Mouse (Mus musculus) MEL (cell line): Measurements from ENCODE around the gene Grid1. TPM values are rescaled to one million over a fixed set of nuclear protein-coding genes. Genes with fewer than 3 reads are reported as not detected.

ENCODE experiments used
- DNase-seq: peaks from one replicate; pipeline ENCODE4 v3.0.0; 2011; ENCODE audit warnings: low read depth, low spot score
- H3K27ac ChIP-seq: 2 replicates; pipeline ENCODE4 v1.5.1; 2012; ENCODE audit warnings: low read depth, mild to moderate bottlenecking, control low read depth, low read length, moderate library complexity; ENCODE audit not compliant: control insufficient read depth
- H3K27me3 ChIP-seq, 2 experiments: fragments of 150-350 bp in 1 of 2; sonication (generic) in 1 of 2; 2 replicates each; pipeline ENCODE4 v1.6.1; 2012; ENCODE audit warnings: low read length in 2 of 2, mild to moderate bottlenecking in 2 of 2, improper control_type of control experiment in 1 of 2, moderate library complexity in 1 of 2; ENCODE audit not compliant: insufficient read depth in 2 of 2, control insufficient read depth in 1 of 2
- H3K36me3 ChIP-seq, 2 experiments: 2 replicates each; pipeline ENCODE4 v1.6.1; 2012 to 2014; ENCODE audit warnings: low read length in 2 of 2, improper control_type of control experiment in 1 of 2, inconsistent platforms in 1 of 2, mild to moderate bottlenecking in 1 of 2; ENCODE audit not compliant: insufficient read depth in 2 of 2, control insufficient read depth in 1 of 2
- H3K4me1 ChIP-seq, 2 experiments: fragments of 150-350 bp in 1 of 2; sonication (generic) in 1 of 2; 2 replicates each; pipeline ENCODE4 v1.6.1; 2012; ENCODE audit warnings: low read length in 2 of 2, improper control_type of control experiment in 1 of 2, mild to moderate bottlenecking in 1 of 2; ENCODE audit not compliant: insufficient read depth in 2 of 2, control insufficient read depth in 1 of 2
- H3K4me3 ChIP-seq, 2 experiments: fragments of 150-350 bp in 1 of 2; sonication (generic) in 1 of 2; 2 replicates each; pipeline ENCODE4 v1.5.1; 2012; ENCODE audit warnings: low read depth in 2 of 2, low read length in 2 of 2, mild to moderate bottlenecking in 2 of 2, moderate library complexity in 2 of 2, control low read depth in 1 of 2, improper control_type of control experiment in 1 of 2; ENCODE audit not compliant: control insufficient read depth in 1 of 2, insufficient read depth in 1 of 2
- H3K79me2 ChIP-seq: 2 replicates; pipeline ENCODE4 v1.6.1; 2012; ENCODE audit warnings: mild to moderate bottlenecking, low read length, moderate library complexity; ENCODE audit not compliant: control insufficient read depth, poor library complexity, insufficient read depth
- H3K9ac ChIP-seq: 2 replicates; pipeline ENCODE4 v1.6.1; 2012; ENCODE audit warnings: low read depth, mild to moderate bottlenecking, control low read depth, low read length, moderate library complexity; ENCODE audit not compliant: control insufficient read depth, poor library complexity, severe bottlenecking
- H3K9me3 ChIP-seq: fragments of 150-350 bp; sonication (generic); replicated peaks from 2 replicates; pipeline ENCODE4 v1.6.1; 2012; ENCODE audit warnings: mild to moderate bottlenecking, low read length, improper control_type of control experiment, moderate library complexity; ENCODE audit not compliant: insufficient read depth
- CTCF ChIP-seq, 3 experiments: IDR thresholded peaks in 2 of 3; conservative IDR thresholded peaks in 1 of 3; 2 replicates each; pipeline ENCODE4 v1.5.1; 2011 to 2012; ENCODE audit warnings: low read length in 3 of 3, low read depth in 2 of 3, mild to moderate bottlenecking in 2 of 3, improper control_type of control experiment in 1 of 3, inconsistent platforms in 1 of 3, mixed read lengths in 1 of 3, moderate library complexity in 1 of 3; ENCODE audit not compliant: control insufficient read depth in 1 of 3, insufficient read depth in 1 of 3, poor library complexity in 1 of 3, severe bottlenecking in 1 of 3
- ELF1 ChIP-seq: IDR thresholded peaks from 2 replicates; pipeline ENCODE4 v1.6.1; 2014; ENCODE audit warnings: low read depth, mild to moderate bottlenecking, inconsistent platforms, low read length, improper control_type of control experiment, moderate library complexity
- EP300 ChIP-seq, 2 experiments: IDR thresholded peaks; 2 replicates each; pipeline ENCODE4 v1.6.1; 2011; ENCODE audit warnings: improper control_type of control experiment in 2 of 2, low read length in 2 of 2, low read depth in 1 of 2, mild to moderate bottlenecking in 1 of 2
- ETS1 ChIP-seq: IDR thresholded peaks from 2 replicates; pipeline ENCODE4 v1.6.1; 2012; ENCODE audit warnings: low read depth, mild to moderate bottlenecking, inconsistent platforms, low read length, improper control_type of control experiment, moderate library complexity
- GATA1 ChIP-seq: IDR thresholded peaks from 2 replicates; pipeline ENCODE4 v1.6.1; 2011; ENCODE audit warnings: low read depth, low read length, improper control_type of control experiment
- HCFC1 ChIP-seq: IDR thresholded peaks from 2 replicates; pipeline ENCODE4 v1.6.1; 2012; ENCODE audit warnings: low read depth, mild to moderate bottlenecking, inconsistent platforms, low read length, improper control_type of control experiment, moderate library complexity
- MAFK ChIP-seq: IDR thresholded peaks from 2 replicates; pipeline ENCODE4 v1.6.1; 2011; ENCODE audit warnings: low read depth, mild to moderate bottlenecking, low read length, improper control_type of control experiment, borderline replicate concordance
- MAZ ChIP-seq: IDR thresholded peaks from 2 replicates; pipeline ENCODE4 v1.6.1; 2012; ENCODE audit warnings: low read depth, mild to moderate bottlenecking, inconsistent platforms, low read length, improper control_type of control experiment
- MYC ChIP-seq: IDR thresholded peaks from 2 replicates; pipeline ENCODE4 v1.6.1; 2011; ENCODE audit warnings: low read depth, mild to moderate bottlenecking, low read length, improper control_type of control experiment, moderate library complexity
- POLR2A ChIP-seq, 2 experiments: IDR thresholded peaks; 2 replicates each; pipeline ENCODE4 v1.6.1; 2011 to 2012; ENCODE audit warnings: low read length in 2 of 2, mild to moderate bottlenecking in 2 of 2, control low read depth in 1 of 2, improper control_type of control experiment in 1 of 2, low read depth in 1 of 2, moderate library complexity in 1 of 2; ENCODE audit not compliant: control insufficient read depth in 1 of 2, insufficient read depth in 1 of 2, poor library complexity in 1 of 2
- POLR2AphosphoS5 ChIP-seq: IDR thresholded peaks from 2 replicates; pipeline ENCODE4 v1.6.1; 2012; ENCODE audit warnings: low read depth, borderline replicate concordance, mild to moderate bottlenecking, inconsistent platforms, low read length, moderate library complexity, mixed read lengths
- RAD21 ChIP-seq: IDR thresholded peaks from 2 replicates; pipeline ENCODE4 v1.6.1; 2011; ENCODE audit warnings: mild to moderate bottlenecking, low read depth, low read length, improper control_type of control experiment
- RCOR1 ChIP-seq: IDR thresholded peaks from 2 replicates; pipeline ENCODE4 v1.6.1; 2012; ENCODE audit warnings: low read depth, mild to moderate bottlenecking, inconsistent platforms, low read length, improper control_type of control experiment
- SIN3A ChIP-seq: IDR thresholded peaks from 2 replicates; pipeline ENCODE4 v1.6.1; 2012; ENCODE audit warnings: low read length, improper control_type of control experiment, inconsistent platforms
- TBP ChIP-seq: IDR thresholded peaks from 2 replicates; pipeline ENCODE4 v1.8.0; 2011; ENCODE audit warnings: low read depth, low read length, improper control_type of control experiment
- UBTF ChIP-seq: IDR thresholded peaks from 2 replicates; pipeline ENCODE4 v1.6.1; 2012; ENCODE audit warnings: low read depth, mild to moderate bottlenecking, inconsistent platforms, low read length, improper control_type of control experiment, moderate library complexity, borderline replicate concordance; ENCODE audit not compliant: insufficient read depth
- USF1 ChIP-seq: IDR thresholded peaks from 2 replicates; pipeline ENCODE4 v1.6.1; 2014; ENCODE audit warnings: low read depth, mild to moderate bottlenecking, inconsistent platforms, low read length, improper control_type of control experiment, moderate library complexity
- ZNF384 ChIP-seq: IDR thresholded peaks from 2 replicates; pipeline ENCODE4 v1.6.1; 2012; ENCODE audit warnings: low read depth, mild to moderate bottlenecking, inconsistent platforms, low read length, improper control_type of control experiment
- polyA plus RNA-seq, 2 experiments: library from polyadenylated mRNA; stranded (reverse) in 1 of 2; unstranded in 1 of 2; fragments of >175 nt in 1 of 2; fragments of >200 nt in 1 of 2; gene quantifications; 2 replicates each; pipeline versions ENCODE4 v1.2.1 to v1.2.4; 2012; ENCODE audit warnings: low replicate concordance in 2 of 2, low read depth in 1 of 2; ENCODE audit not compliant: insufficient read length in 2 of 2, insufficient read depth in 1 of 2, missing spikeins in 1 of 2
- total RNA-seq: library from RNA; depleted of rRNA; stranded (reverse); fragments of 300-350 nt; gene quantifications from 2 replicates; pipeline ENCODE4 v1.2.3, GENCODE M21; 2012

Grid1 gene
- total and polyA plus RNA-seq, 3 experiments: not detected

DNA sequence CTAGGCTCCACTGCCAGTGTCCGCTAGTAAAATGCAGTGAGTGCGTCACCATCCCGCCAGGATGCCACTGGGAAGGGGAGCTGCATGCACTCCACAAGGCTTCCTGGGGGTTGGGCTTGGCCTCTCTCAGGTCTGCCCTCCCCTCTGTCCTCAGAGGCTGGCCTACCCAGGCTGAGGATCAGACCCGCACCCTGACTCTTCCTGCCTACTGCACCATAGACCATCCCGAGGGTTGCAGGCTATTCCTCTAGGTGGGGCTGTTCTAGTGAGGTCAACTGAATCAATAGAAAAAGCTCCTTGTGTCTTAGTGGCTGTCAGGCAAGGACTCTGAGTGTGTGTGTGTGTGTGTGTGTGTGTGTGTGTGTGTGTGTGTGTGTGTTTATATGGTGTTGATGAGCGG, 19.1 kb downstream of the Grid1 start:
- no peaks in the 10 kb centered on the region for H3K4me1 ChIP-seq
- TF ChIP-seq MAZ (no peak), UBTF (no peak), RCOR1 (no peak), TBP (no peak), POLR2A (IDR thresholded peaks at IDR 0.05; ENCODE audit: control insufficient read depth in 1 of 2, insufficient read depth in 1 of 2, low read depth in 1 of 2, low read length in 2 of 2, poor library complexity in 1 of 2) (no peak), RAD21 (no peak), SIN3A (no peak), POLR2AphosphoS5 (no peak), ZNF384 (no peak), USF1 (no peak), CTCF (IDR thresholded peaks at IDR 0.05 in 2 of 3, conservative IDR thresholded peaks at IDR 0.05 in 1 of 3; ENCODE audit: control insufficient read depth in 1 of 3, insufficient read depth in 1 of 3, low read depth in 2 of 3, low read length in 3 of 3, poor library complexity in 1 of 3, severe bottlenecking in 1 of 3) (no peak)
- H3K27me3 ChIP-seq: no peaks in the 10 kb centered on the region
- H3K9ac ChIP-seq: no peak overlapping the region
- no peak overlapping the region for H3K4me3 ChIP-seq
- no peak for DNase-seq
- H3K27ac ChIP-seq: no peak overlapping the region
- H3K9me3 ChIP-seq: no peaks in the 10 kb centered on the region
- no peaks in the 10 kb centered on the region for H3K36me3 ChIP-seq
- H3K79me2 ChIP-seq: no peaks in the 10 kb centered on the region

DNA sequence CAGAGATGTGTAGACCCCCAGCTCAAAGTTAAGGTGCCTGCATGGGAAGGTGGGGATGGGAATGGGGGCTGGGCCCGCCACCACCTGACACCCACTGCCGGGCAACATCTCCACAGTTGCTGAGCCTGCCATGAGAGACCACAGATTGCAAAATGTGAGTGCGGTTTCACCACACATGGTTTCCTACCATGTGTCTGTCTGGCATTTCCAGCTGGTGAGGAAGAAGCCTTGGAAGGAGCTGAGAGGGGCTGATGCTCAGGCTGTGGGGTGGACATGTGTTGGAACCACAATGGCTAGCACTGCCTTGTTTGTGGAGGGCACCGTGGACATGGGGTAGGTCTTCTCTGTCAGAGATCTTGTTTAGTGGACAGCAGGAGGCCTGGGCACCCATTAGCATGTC, 20.0 kb downstream of the Grid1 start:
- H3K36me3 ChIP-seq: no peaks in the 10 kb centered on the region
- no peak overlapping the region for H3K9ac ChIP-seq
- H3K4me3 ChIP-seq: no peak overlapping the region
- DNase-seq: no peak
- H3K27me3 ChIP-seq: no peaks in the 10 kb centered on the region
- H3K27ac ChIP-seq: no peak overlapping the region
- no peaks in the 10 kb centered on the region for H3K4me1 ChIP-seq
- no peak for TF ChIP-seq HCFC1
- TF ChIP-seq ELF1: no peak
- TF ChIP-seq GATA1: no peak
- H3K9me3 ChIP-seq: no peaks in the 10 kb centered on the region
- no peaks in the 10 kb centered on the region for H3K79me2 ChIP-seq

DNA sequence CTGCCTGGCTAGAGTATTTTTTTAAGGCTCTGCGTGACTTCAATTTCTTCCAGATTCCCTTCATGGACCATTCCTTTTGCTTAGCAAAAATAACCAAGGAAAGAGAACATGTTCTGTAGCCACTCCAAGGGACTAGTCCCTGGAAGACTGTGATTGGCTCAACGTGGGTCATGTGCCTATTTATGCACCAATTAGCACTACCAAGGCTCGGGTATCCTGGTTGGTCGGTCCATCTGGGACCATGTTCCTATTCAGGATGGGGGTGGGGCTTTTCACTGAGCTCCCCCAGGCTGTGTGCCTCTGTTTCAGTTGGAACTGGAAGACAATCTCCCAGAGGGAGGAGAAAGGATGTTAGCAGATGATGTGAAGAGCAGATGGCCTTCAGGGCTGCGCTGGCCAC, 23.7 kb downstream of the Grid1 start:
- H3K9ac ChIP-seq: no peak overlapping the region
- H3K79me2 ChIP-seq: no peaks in the 10 kb centered on the region
- no peaks in the 10 kb centered on the region for H3K9me3 ChIP-seq
- H3K27ac ChIP-seq: no peak overlapping the region
- no peaks in the 10 kb centered on the region for H3K36me3 ChIP-seq
- TF ChIP-seq ELF1 (no peak), RAD21 (no peak), MAFK (no peak), ZNF384 (no peak), EP300 (IDR thresholded peaks at IDR 0.05; ENCODE audit: low read depth in 1 of 2, low read length in 2 of 2) (no peak), ETS1 (no peak), MYC (no peak), UBTF (no peak)
- no peaks in the 10 kb centered on the region for H3K4me1 ChIP-seq
- DNase-seq: no peak
- no peak overlapping the region for H3K4me3 ChIP-seq
- no peaks in the 10 kb centered on the region for H3K27me3 ChIP-seq
